Mouse (Mus musculus) lung, adult 2 months (tissue): Measurements from ENCODE around the gene Prss32.

ENCODE experiments used
- CTCF ChIP-seq: fragments of 200-500 bp; IDR thresholded peaks from 2 replicates; pipeline ENCODE4 v1.5.1; 2011; ENCODE audit warnings: mild to moderate bottlenecking, low read length, control low read depth; ENCODE audit not compliant: insufficient read depth
- POLR2A ChIP-seq: fragments of 200-500 bp; IDR thresholded peaks from 2 replicates; pipeline ENCODE4 v1.6.1; 2011; ENCODE audit warnings: low read depth, mild to moderate bottlenecking, control low read depth, low read length, borderline replicate concordance; ENCODE audit errors: extremely low read depth

DNA sequence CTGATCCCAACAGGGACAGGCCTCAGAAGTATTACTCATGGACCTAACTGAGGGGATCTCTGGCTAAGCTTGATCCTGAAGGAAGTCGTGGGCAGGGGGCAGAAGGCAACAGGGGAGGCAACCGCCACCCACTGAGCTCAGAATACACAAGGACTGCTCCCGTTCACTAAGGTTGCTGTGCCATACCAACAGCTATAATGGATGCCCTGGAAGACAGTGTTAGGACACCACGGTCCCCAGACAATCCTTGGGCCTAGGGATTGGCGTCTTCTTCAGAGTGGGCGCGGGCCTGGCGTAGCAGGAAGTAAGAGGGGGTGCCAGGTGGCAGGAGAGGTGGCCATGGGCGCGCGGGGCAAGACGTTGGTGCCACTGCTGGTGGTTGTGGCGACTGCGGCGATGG is 24.1 kb downstream of the Prss32 start, which contains the start of gene Prss21:
- TF ChIP-seq CTCF, result no peak
- TF ChIP-seq POLR2A, result no peak
